Mouse (Mus musculus) forebrain, embryonic 14.5 days (tissue): ENCODE measurements around the gene Aplf. TPM values are rescaled to one million over a fixed set of nuclear protein-coding genes. Genes with fewer than 3 reads are reported as not detected.

Source experiments
- ATAC-seq: fragments of 200-750 bp; cut with Nextera tagmentation; 2 replicates; pipeline ENCODE4 v1.8.0; 2017; ENCODE audit warnings: mild to moderate bottlenecking, moderate library complexity
- DNase-seq: peaks from one replicate; pipeline ENCODE4 v3.0.0-alpha.2; 2015; ENCODE audit warnings: low spot score
- H3K27ac ChIP-seq: fragments of 300-500 bp; sonication (generic); 2 replicates; pipeline ENCODE4 v1.5.1; 2014; ENCODE audit warnings: low read depth, mild to moderate bottlenecking, control low read depth, low read length, moderate library complexity
- H3K27me3 ChIP-seq: fragments of 300-500 bp; sonication (generic); replicated peaks from 2 replicates; pipeline ENCODE4 v1.6.1; 2014; ENCODE audit warnings: low read length, control low read depth, mixed read lengths; ENCODE audit not compliant: control insufficient read depth, insufficient read depth
- H3K36me3 ChIP-seq: fragments of 300-500 bp; sonication (generic); 2 replicates; pipeline ENCODE4 v1.6.1; 2014; ENCODE audit warnings: low read length, control low read depth; ENCODE audit not compliant: control insufficient read depth, insufficient read depth
- H3K4me1 ChIP-seq: fragments of 300-500 bp; sonication (generic); 2 replicates; pipeline ENCODE4 v1.6.1; 2014; ENCODE audit warnings: antibody characterized with exemption, low read length, control low read depth; ENCODE audit not compliant: control insufficient read depth, insufficient read depth
- H3K4me2 ChIP-seq: fragments of 300-500 bp; sonication (generic); 2 replicates; pipeline ENCODE4 v1.6.1; 2014; ENCODE audit warnings: mild to moderate bottlenecking, control low read depth, low read length
- H3K4me3 ChIP-seq: fragments of 300-500 bp; sonication (generic); 2 replicates; pipeline ENCODE4 v1.5.1; 2014; ENCODE audit warnings: low read depth, low read length, control low read depth
- H3K9ac ChIP-seq: fragments of 300-500 bp; sonication (generic); 2 replicates; pipeline ENCODE4 v1.6.1; 2014; ENCODE audit warnings: mild to moderate bottlenecking, low read length, control low read depth, moderate library complexity
- H3K9me3 ChIP-seq: fragments of 300-500 bp; sonication (generic); replicated peaks from 2 replicates; pipeline ENCODE4 v1.6.1; 2016; ENCODE audit warnings: low read length, control low read depth, mixed read lengths; ENCODE audit not compliant: control insufficient read depth
- whole genome bisulfite sequencing: fragments of 180-500 bp; shearing (Covaris S2); extraction: QIAGEN DNeasy Blood & Tissue Kit; methylation state at CpG from one replicate; pipeline ENCODE4 v1.1.7; 2014; 5-methylcytosine and 5-hydroxymethylcytosine counted together
- polyA plus RNA-seq: library from polyadenylated mRNA; unstranded; fragments of >200 nt; fragmentation: Nextera tagmentation; extraction: Ambion mirVana; gene quantifications from 2 replicates; pipeline ENCODE4 v1.2.1, GENCODE M21; 2014

Gene Aplf
- polyA plus RNA-seq, 1 experiment from 2014 or later: 14.9 TPM

- H3K27me3 ChIP-seq: no peaks in the 10 kb centered on the region
- H3K36me3 ChIP-seq: 0 out of 2 replicates have a peak, but pooled peaks cover 5% of the 10 kb centered on the region
- H3K4me3 ChIP-seq: no peak overlapping the region
- no peaks in the 10 kb centered on the region for H3K4me1 ChIP-seq
- ATAC-seq (no peak), DNase-seq (no peak)
- no peak overlapping the region for H3K9ac ChIP-seq
- H3K4me2 ChIP-seq: no peak overlapping the region
- WGBS: 77% methylated on average over 6 of the region's 6 CpGs
- no peak overlapping the region for H3K27ac ChIP-seq
- H3K9me3 ChIP-seq: no peaks in the 10 kb centered on the region
Measured at GRCm38 (mm10) chr6:87582456-87582855, 89.5 kb downstream of the Aplf start.

DNA sequence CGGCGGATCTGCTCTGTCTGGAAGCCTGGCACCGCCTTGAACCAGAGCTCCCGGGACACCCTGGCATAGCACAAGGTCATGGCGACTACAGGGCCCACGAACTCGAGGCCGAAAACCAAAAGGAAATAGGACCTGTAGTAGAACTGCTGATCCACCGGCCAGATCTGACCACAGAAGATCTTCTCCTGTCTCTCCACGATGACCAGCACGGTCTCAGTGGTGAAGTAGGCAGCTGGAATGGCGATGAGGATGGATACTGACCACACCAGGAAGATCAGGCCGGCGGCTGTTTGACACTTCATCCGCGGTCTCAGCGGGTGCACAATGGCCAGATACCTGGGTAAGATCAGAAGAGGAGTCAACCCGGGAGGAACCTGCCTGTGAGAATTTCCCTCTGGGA is 90.4 kb downstream of the Aplf start:
- Histone ChIP-seq H3K27me3 (no peaks in the 10 kb centered on the region), H3K9me3 (no peaks in the 10 kb centered on the region), H3K4me1 (no peaks in the 10 kb centered on the region), H3K4me3 (no peak overlapping the region), H3K4me2 (no peak overlapping the region), H3K27ac (no peak overlapping the region), H3K36me3 (0 out of 2 replicates have a peak, but pooled peaks cover 5% of the 10 kb centered on the region), H3K9ac (no peak overlapping the region)
- 92% methylated on average over 18 of the region's 18 CpGs for WGBS
- DNase-seq (no peak), ATAC-seq (no peak)

- ATAC-seq (no peak), DNase-seq (no peak)
- Histone ChIP-seq H3K27me3 (no peaks in the 10 kb centered on the region), H3K4me3 (no peak overlapping the region), H3K9me3 (no peaks in the 10 kb centered on the region), H3K36me3 (0 out of 2 replicates have a peak, but pooled peaks cover 5% of the 10 kb centered on the region), H3K4me2 (no peak overlapping the region), H3K27ac (no peak overlapping the region), H3K9ac (no peak overlapping the region), H3K4me1 (no peaks in the 10 kb centered on the region)
- WGBS: 90% methylated on average over 15 of the region's 15 CpGs
Measured at GRCm38 (mm10) chr6:87581071-87581470, 90.9 kb downstream of the Aplf start.

Other genes with a start within 250 kb of the Aplf start
- gene Bmp10, start 243.2 kb downstream of the Aplf start, polyA plus RNA-seq: not detected in 2 replicates
- 1.2 and 2.2 TPM in 2 replicates for gene Arhgap25, start 138.9 kb downstream of the Aplf start, polyA plus RNA-seq
- 3.1 and 3.2 TPM in 2 replicates for gene Prokr1, start 81.5 kb downstream of the Aplf start, polyA plus RNA-seq
- 0.89 and 2.0 TPM in 2 replicates for gene Efcc1, start 58.7 kb upstream of the Aplf start, polyA plus RNA-seq
- gene Gp9, start 105.9 kb upstream of the Aplf start, polyA plus RNA-seq: 0.47 and 0.94 TPM in 2 replicates
- gene Rab43, start 140.0 kb upstream of the Aplf start, polyA plus RNA-seq: 3.8 and 4.9 TPM in 2 replicates
- 1.2 and 2.4 TPM in 2 replicates for gene Gm45140, start 163.6 kb upstream of the Aplf start, polyA plus RNA-seq
- 34.1 and 37.8 TPM in 2 replicates for gene Isy1, start 166.6 kb upstream of the Aplf start, polyA plus RNA-seq
- 808 and 818 TPM in 2 replicates for gene Cnbp, start 178.9 kb upstream of the Aplf start, polyA plus RNA-seq
- gene Copg1, start 215.6 kb upstream of the Aplf start, polyA plus RNA-seq: 148 and 158 TPM in 2 replicates
- 56.0 and 58.2 TPM in 2 replicates for gene Hmces, start 241.7 kb upstream of the Aplf start, polyA plus RNA-seq